Mouse (Mus musculus) brain, embryonic 18.5 days (tissue): ENCODE results near the gene Gm5128.
"Not testable (repeated sequence)": the region's sequence is repeated elsewhere in the genome, so short reads cannot be mapped to it uniquely, and the experiment has no call there.

Experiments used
- DNase-seq: peaks from one replicate; pipeline ENCODE4 v3.0.0-alpha.2; 2012; ENCODE audit warnings: low read depth, low spot score

Gm5128 gene

DNA sequence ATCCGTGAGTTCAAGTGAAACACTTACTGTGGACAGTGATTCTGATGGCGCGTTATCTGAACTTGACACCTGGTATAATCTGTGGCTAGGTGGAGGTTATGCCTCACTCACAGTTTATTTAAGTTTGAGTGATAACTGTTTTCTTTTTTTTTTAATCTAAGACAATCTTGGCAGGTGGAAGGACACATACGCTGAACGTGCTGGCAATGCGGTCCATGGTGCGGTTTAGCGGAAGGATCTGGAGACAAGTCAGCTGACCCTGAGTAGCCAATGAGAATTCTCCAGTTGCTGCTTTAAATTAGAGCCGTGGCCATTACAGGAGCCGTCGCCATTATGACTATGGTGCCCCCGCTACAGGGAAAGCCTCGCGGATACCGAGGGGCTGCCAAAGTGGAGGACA is at the start of gene Gm5128:
TSS of gene Gm5128 (plus strand) at position 301 of the 400 bp plus-strand sequence.
- not testable (repeated sequence) for DNase-seq

- DNase-seq = not testable (repeated sequence)
These were observed 12.4 kb upstream of the Gm5128 start for GRCm38 (mm10) chrX:135360685-135361084.

DNA sequence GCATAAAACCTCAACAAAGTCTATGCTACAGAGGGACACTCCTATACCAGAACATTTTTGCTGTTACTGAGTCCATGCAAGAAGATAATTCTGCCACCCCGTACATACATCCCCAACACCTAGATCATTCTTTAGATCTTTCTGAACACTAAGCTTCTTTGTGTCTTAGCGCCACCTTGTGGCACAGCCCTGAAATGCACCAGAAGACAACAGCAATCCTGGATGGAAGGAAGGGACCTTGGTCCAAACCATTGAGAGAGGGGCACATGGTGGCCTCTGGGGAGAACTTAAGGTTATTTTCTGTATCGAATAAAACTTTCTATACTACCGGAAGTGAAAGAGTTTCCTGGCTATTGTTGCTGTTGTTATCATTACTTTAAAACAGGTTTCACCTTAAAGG is 11.1 kb upstream of the Gm5128 start:
- not testable (repeated sequence) for DNase-seq

GRCm38 (mm10) chrX:135403578-135403977 is 30.5 kb downstream of the Gm5128 start:
- not testable (repeated sequence) for DNase-seq

GRCm38 (mm10) chrX:135421203-135421602 is 48.1 kb downstream of the Gm5128 start:
- DNase-seq = not testable (repeated sequence)

DNA sequence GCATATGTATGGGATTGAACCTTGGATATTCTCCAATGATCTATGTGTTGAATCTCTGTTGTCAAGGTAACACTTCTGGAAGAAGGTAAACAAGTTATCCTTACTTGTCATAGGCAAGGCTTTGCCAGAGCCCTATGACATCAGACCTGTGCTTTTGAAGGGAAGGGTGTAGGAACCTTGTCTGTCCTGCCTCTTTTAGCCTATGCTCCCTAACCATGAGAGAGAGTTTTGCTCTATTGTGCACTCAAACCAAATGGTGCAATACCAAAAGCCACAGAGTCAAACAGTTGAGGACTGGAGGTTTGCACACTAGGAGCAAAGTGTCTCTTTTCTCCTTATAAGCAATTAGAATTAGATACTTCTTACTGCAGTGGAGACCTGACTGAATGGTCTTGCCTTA is 48.7 kb downstream of the Gm5128 start:
- not testable (repeated sequence) for DNase-seq

- not testable (repeated sequence) for DNase-seq
These were observed 49.4 kb downstream of the Gm5128 start for GRCm38 (mm10) chrX:135422473-135422872.
